Mouse (Mus musculus): ENCODE results near the gene Fam83f.

DNA sequence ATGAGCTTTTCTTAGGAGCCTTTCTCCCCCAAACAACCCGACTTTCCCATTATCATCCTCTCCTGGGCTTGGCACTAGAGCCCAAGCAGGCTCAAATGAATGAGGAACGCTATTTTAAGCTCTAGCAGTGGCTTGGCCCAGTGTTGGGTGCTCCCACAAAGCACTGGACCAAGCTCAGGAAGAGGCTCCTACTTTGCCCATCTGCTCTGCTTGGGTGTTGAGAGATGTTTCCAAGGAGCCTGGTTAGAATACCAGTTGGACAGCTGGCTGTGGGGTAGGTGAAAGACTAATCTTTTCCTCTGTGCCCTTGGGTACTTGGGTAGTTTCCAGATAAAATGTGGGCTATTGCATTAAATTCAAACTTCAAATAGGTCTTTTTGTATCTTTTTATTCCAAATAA is 1.2 kb downstream of the Fam83f start:
- TF ChIP-seq CTCF (conservative IDR thresholded peaks at IDR 0.05; ENCODE audit: low read length) (no peak), NANOG (IDR thresholded peaks at IDR 0.05; ENCODE audit: borderline replicate concordance, low read length) (no peak), POU5F1 (IDR thresholded peaks at IDR 0.05; ENCODE audit: borderline replicate concordance, low read length) (no peak)
